Mouse (Mus musculus): Measurements from ENCODE around the gene Pdzd7. TPM values are rescaled to one million over a fixed set of nuclear protein-coding genes. Genes with fewer than 3 reads are reported as not detected.

Pdzd7 gene
- polyA plus RNA-seq, 1 experiment from 2014 or later: not detected

Other genes with a start within 250 kb of the Pdzd7 start
- gene Slf2, start 114.6 kb downstream of the Pdzd7 start, polyA plus RNA-seq (2015; fragmentation: Nextera tagmentation; extraction: Ambion mirVana): 12.6 and 17.7 TPM in 2 replicates
- 2.2 and 2.5 TPM in 2 replicates for gene Sema4g, start 56.6 kb downstream of the Pdzd7 start, polyA plus RNA-seq (2015; fragmentation: Nextera tagmentation; extraction: Ambion mirVana)
- 13.2 and 14.3 TPM in 2 replicates for gene Twnk, start 40.1 kb downstream of the Pdzd7 start, polyA plus RNA-seq (2015; fragmentation: Nextera tagmentation; extraction: Ambion mirVana)
- gene Mrpl43, start 39.3 kb downstream of the Pdzd7 start, polyA plus RNA-seq (2015; fragmentation: Nextera tagmentation; extraction: Ambion mirVana): 40.2 and 42.4 TPM in 2 replicates
- 6.9 and 8.3 TPM in 2 replicates for gene Lzts2, start 31.3 kb downstream of the Pdzd7 start, polyA plus RNA-seq (2015; fragmentation: Nextera tagmentation; extraction: Ambion mirVana)
- 2.4 and 2.9 TPM in 2 replicates for gene Sfxn3, start 1.8 kb upstream of the Pdzd7 start, polyA plus RNA-seq (2015; fragmentation: Nextera tagmentation; extraction: Ambion mirVana)
- 0.25 and 0.29 TPM in 2 replicates for gene Kazald1, start 29.5 kb upstream of the Pdzd7 start, polyA plus RNA-seq (2015; fragmentation: Nextera tagmentation; extraction: Ambion mirVana)
- gene Tlx1, start 105.0 kb upstream of the Pdzd7 start, polyA plus RNA-seq (2015; fragmentation: Nextera tagmentation; extraction: Ambion mirVana): not detected in 2 replicates
- gene Lbx1, start 190.1 kb upstream of the Pdzd7 start, polyA plus RNA-seq (2015; fragmentation: Nextera tagmentation; extraction: Ambion mirVana): 0.05 TPM in 1 of 2 replicates, not detected in the other

All from liver, embryonic 13.5 days (tissue).